Mouse (Mus musculus): ENCODE data around the gene Odf3l2. TPM values are rescaled to one million over a fixed set of nuclear protein-coding genes. Genes with fewer than 3 reads are reported as not detected.

Gene Odf3l2
- polyA plus RNA-seq, 1 experiment from 2014 or later: not detected

DNA sequence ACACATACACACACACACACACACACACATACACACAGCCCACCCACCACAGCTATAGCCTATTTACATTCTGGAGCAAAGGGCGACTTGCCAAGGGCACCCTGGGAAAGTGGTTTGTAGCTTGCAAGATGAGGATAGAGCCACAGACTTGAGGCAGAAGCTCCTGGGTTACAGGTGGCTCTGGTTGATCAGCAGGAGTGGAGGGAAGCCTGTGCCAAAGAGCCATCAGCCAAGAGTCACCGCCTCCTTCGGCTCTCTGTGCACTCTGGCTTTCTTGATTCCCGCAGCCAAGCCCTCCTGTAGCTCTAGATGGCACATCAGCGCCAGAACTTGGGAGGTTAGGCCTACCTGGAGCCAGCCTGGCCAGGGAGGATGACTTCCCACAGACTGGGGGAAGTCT lies 34.2 kb downstream of the Odf3l2 start:
- WGBS: 35% methylated on average over 5 of the region's 5 CpGs
- peaks cover 24% of the 10 kb centered on the region for H3K27me3 ChIP-seq (ENCODE audit: control insufficient read depth, insufficient read depth, low read length)

GRCm38 (mm10) chr10:79609276-79609675 lies 36.3 kb downstream of the Odf3l2 start:
- 82% methylated on average over 3 of the region's 3 CpGs for WGBS
- Histone ChIP-seq H3K9me3 (ENCODE audit: control insufficient read depth, low read length) (no peaks in the 10 kb centered on the region), H3K9ac (ENCODE audit: low read length) (no peak overlapping the region), H3K4me1 (replicated peaks; ENCODE audit: control insufficient read depth, insufficient read depth, low read length) (peaks cover 17% of the 10 kb centered on the region), H3K27ac (ENCODE audit: low read depth, low read length) (no peak overlapping the region), H3K27me3 (ENCODE audit: control insufficient read depth, insufficient read depth, low read length) (peaks cover 24% of the 10 kb centered on the region), H3K4me3 (ENCODE audit: low read depth, low read length) (no peak overlapping the region), H3K36me3 (ENCODE audit: control insufficient read depth, insufficient read depth, low read length) (no peaks in the 10 kb centered on the region), H3K4me2 (ENCODE audit: low read depth, low read length, severe bottlenecking) (no peak overlapping the region)
- DNase-seq (ENCODE audit: low spot score) (no peak), ATAC-seq (replicated peaks; ENCODE audit: low FRiP score) (no peak)

More for the DNA sequence above, 34.2 kb downstream of the Odf3l2 start:
- Histone ChIP-seq H3K4me2 (ENCODE audit: low read depth, low read length, severe bottlenecking) (no peak overlapping the region), H3K4me1 (replicated peaks; ENCODE audit: control insufficient read depth, insufficient read depth, low read length) (peaks cover 17% of the 10 kb centered on the region), H3K9ac (ENCODE audit: low read length) (no peak overlapping the region), H3K27ac (ENCODE audit: low read depth, low read length) (no peak overlapping the region), H3K4me3 (ENCODE audit: low read depth, low read length) (no peak overlapping the region), H3K36me3 (ENCODE audit: control insufficient read depth, insufficient read depth, low read length) (no peaks in the 10 kb centered on the region), H3K9me3 (ENCODE audit: control insufficient read depth, low read length) (no peaks in the 10 kb centered on the region)
- DNase-seq (ENCODE audit: low spot score) (no peak), ATAC-seq (replicated peaks; ENCODE audit: low FRiP score) (no peak)

DNA sequence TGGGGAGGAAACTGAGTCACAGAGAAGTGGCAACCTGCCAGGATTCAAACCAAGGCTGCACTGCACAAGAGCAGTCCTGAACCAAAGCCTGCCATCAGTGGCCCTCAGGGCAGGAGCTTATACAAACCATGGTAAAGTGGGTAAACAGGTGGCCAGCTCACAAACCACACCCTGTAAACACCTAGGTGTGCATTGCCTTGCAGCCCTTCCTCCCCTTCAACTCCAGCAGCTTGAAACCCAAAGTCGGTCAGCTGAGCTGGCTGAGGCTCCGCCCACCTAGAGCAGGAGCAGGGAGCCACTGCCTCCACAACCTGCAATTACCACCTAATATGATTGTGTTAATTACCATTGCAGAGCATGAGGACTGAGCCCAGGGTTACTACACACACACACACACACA lies 37.6 kb downstream of the Odf3l2 start:
- Histone ChIP-seq H3K9ac (ENCODE audit: low read length) (no peak overlapping the region), H3K4me3 (ENCODE audit: low read depth, low read length) (no peak overlapping the region), H3K4me2 (ENCODE audit: low read depth, low read length, severe bottlenecking) (no peak overlapping the region), H3K27me3 (ENCODE audit: control insufficient read depth, insufficient read depth, low read length) (peaks cover 16% of the 10 kb centered on the region), H3K4me1 (replicated peaks; ENCODE audit: control insufficient read depth, insufficient read depth, low read length) (peaks cover 10% of the 10 kb centered on the region), H3K9me3 (ENCODE audit: control insufficient read depth, low read length) (no peaks in the 10 kb centered on the region), H3K27ac (ENCODE audit: low read depth, low read length) (no peak overlapping the region), H3K36me3 (ENCODE audit: control insufficient read depth, insufficient read depth, low read length) (no peaks in the 10 kb centered on the region)
- WGBS: 42% methylated on average over 2 of the region's 2 CpGs
- ATAC-seq (replicated peaks; ENCODE audit: low FRiP score) (no peak), DNase-seq (ENCODE audit: low spot score) (no peak)

- H3K27me3 ChIP-seq (ENCODE audit: control insufficient read depth, insufficient read depth, low read length): peaks cover 4% of the 10 kb centered on the region
- DNase-seq (ENCODE audit: low spot score) (no peak), ATAC-seq (replicated peaks; ENCODE audit: low FRiP score) (no peak)
- WGBS: 68% methylated on average over 4 of the region's 4 CpGs
- no peaks in the 10 kb centered on the region for H3K9me3 ChIP-seq (ENCODE audit: control insufficient read depth, low read length)
- no peaks in the 10 kb centered on the region for H3K4me1 ChIP-seq (replicated peaks; ENCODE audit: control insufficient read depth, insufficient read depth, low read length)
- H3K4me3 ChIP-seq (ENCODE audit: low read depth, low read length): no peak overlapping the region
- no peak overlapping the region for H3K9ac ChIP-seq (ENCODE audit: low read length)
- no peak overlapping the region for H3K27ac ChIP-seq (ENCODE audit: low read depth, low read length)
- no peaks in the 10 kb centered on the region for H3K36me3 ChIP-seq (ENCODE audit: control insufficient read depth, insufficient read depth, low read length)
- H3K4me2 ChIP-seq (ENCODE audit: low read depth, low read length, severe bottlenecking): no peak overlapping the region
Observed at GRCm38 (mm10) chr10:79606537-79606936, 39.0 kb downstream of the Odf3l2 start.

- 76% methylated on average over 4 of the region's 4 CpGs for WGBS
- no peak for DNase-seq (ENCODE audit: low spot score)
Observed at GRCm38 (mm10) chr10:79597936-79598230, 47.7 kb downstream of the Odf3l2 start.

DNA sequence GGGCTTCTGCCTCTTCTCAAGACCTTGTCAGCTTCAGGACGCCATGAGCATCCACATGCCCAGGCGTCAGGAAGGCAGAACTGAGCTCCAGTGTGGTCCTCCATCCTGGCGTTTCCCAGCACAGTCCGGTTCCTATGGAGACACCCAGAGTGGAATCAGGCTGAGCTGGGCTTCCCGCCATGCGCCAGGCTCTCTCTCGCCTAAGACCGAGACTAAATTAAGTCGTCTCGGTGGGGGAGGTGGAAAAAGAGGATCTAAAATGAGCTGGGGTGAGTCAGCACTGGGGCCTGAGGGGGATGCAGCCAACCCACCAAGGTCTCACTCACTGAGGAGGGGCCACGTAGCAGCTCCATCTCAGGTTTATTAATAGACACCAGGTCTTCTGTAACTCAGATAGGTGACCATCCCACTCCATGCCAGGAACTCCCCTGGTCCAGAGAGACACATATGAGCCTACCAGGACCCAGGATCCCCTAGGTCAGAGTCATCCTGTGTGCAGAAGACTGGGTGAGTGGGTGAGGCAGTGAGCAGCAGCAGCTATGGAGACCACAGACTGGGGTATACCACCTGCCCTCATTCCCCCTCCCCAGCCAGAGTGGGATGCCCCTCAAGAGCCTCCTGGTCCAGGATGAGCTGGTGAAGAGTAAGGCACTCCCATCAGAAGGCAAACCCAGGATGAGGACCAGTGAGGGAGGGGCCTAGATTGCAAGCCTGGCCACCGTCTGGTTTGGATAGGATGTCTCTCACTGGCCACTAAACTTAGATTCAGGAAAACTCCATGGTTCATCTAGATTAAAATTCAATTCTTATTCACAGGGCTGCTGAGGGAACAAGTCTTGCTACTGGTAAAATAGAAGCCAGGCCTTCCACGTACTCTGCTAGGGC lies 48.2 kb downstream of the Odf3l2 start:
- Histone ChIP-seq H3K9me3 (ENCODE audit: control insufficient read depth, low read length) (no peaks in the 10 kb centered on the region), H3K4me3 (ENCODE audit: low read depth, low read length) (no peak overlapping the region), H3K4me1 (replicated peaks; ENCODE audit: control insufficient read depth, insufficient read depth, low read length) (no peaks in the 10 kb centered on the region), H3K27me3 (ENCODE audit: control insufficient read depth, insufficient read depth, low read length) (no peaks in the 10 kb centered on the region; the same call in 1 of the 2 replicates), H3K9ac (ENCODE audit: low read length) (no peak overlapping the region), H3K27ac (ENCODE audit: low read depth, low read length) (no peak overlapping the region), H3K36me3 (ENCODE audit: control insufficient read depth, insufficient read depth, low read length) (no peaks in the 10 kb centered on the region), H3K4me2 (ENCODE audit: low read depth, low read length, severe bottlenecking) (no peak overlapping the region)
- 37% methylated on average over 13 of the region's 13 CpGs for WGBS
- DNase-seq (ENCODE audit: low spot score): no peak
- ATAC-seq (replicated peaks; ENCODE audit: low FRiP score): no peak

More at GRCm38 (mm10) chr10:79597936-79598230, 47.7 kb downstream of the Odf3l2 start:
- no peaks in the 10 kb centered on the region for H3K36me3 ChIP-seq (ENCODE audit: control insufficient read depth, insufficient read depth, low read length)
- no peak for ATAC-seq (replicated peaks; ENCODE audit: low FRiP score)
- H3K27me3 ChIP-seq (ENCODE audit: control insufficient read depth, insufficient read depth, low read length): no peaks in the 10 kb centered on the region; the same call in 1 of the 2 replicates
- H3K27ac ChIP-seq (ENCODE audit: low read depth, low read length): no peak overlapping the region
- no peaks in the 10 kb centered on the region for H3K4me1 ChIP-seq (replicated peaks; ENCODE audit: control insufficient read depth, insufficient read depth, low read length)
- no peak overlapping the region for H3K9ac ChIP-seq (ENCODE audit: low read length)
- no peaks in the 10 kb centered on the region for H3K9me3 ChIP-seq (ENCODE audit: control insufficient read depth, low read length)
- no peak overlapping the region for H3K4me3 ChIP-seq (ENCODE audit: low read depth, low read length)
- H3K4me2 ChIP-seq (ENCODE audit: low read depth, low read length, severe bottlenecking): no peak overlapping the region

DNA sequence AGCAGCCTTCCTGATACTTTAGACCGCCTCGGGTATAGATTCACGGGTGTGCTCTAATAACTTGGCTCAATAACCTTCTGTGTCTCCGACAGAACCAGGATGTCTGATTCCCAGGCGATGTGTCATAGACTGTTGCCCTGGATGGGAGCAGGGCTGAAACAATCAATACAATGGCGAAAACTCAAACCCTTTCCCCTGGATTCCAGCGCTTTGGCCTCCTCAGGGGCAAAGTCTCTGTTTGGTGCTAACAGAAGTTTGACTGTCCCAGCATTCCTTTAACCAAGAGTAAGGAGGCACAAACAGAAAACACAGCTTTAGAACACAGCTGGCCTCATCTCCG lies 50.0 kb downstream of the Odf3l2 start:
- ATAC-seq (replicated peaks; ENCODE audit: low FRiP score) (no peak), DNase-seq (ENCODE audit: low spot score) (no peak)
- no peaks in the 10 kb centered on the region for H3K36me3 ChIP-seq (ENCODE audit: control insufficient read depth, insufficient read depth, low read length)
- no peak overlapping the region for H3K9ac ChIP-seq (ENCODE audit: low read length)
- no peak overlapping the region for H3K27ac ChIP-seq (ENCODE audit: low read depth, low read length)
- WGBS: 58% methylated on average over 8 of the region's 8 CpGs
- no peaks in the 10 kb centered on the region; the same call in 1 of the 2 replicates for H3K27me3 ChIP-seq (ENCODE audit: control insufficient read depth, insufficient read depth, low read length)
- H3K4me3 ChIP-seq (ENCODE audit: low read depth, low read length): no peak overlapping the region
- H3K4me1 ChIP-seq (replicated peaks; ENCODE audit: control insufficient read depth, insufficient read depth, low read length): no peaks in the 10 kb centered on the region
- H3K4me2 ChIP-seq (ENCODE audit: low read depth, low read length, severe bottlenecking): no peak overlapping the region
- H3K9me3 ChIP-seq (ENCODE audit: control insufficient read depth, low read length): no peaks in the 10 kb centered on the region

GRCm38 (mm10) chr10:79594872-79595589 lies 50.5 kb downstream of the Odf3l2 start:
- no peaks in the 10 kb centered on the region for H3K4me1 ChIP-seq (replicated peaks; ENCODE audit: control insufficient read depth, insufficient read depth, low read length)
- H3K36me3 ChIP-seq (ENCODE audit: control insufficient read depth, insufficient read depth, low read length): no peaks in the 10 kb centered on the region
- WGBS: 20% methylated on average over 17 of the region's 17 CpGs
- no peaks in the 10 kb centered on the region for H3K9me3 ChIP-seq (ENCODE audit: control insufficient read depth, low read length)
- ATAC-seq (replicated peaks; ENCODE audit: low FRiP score): peak; percentile 76; the same call in 1 of the 2 replicates
- no peak overlapping the region for H3K27ac ChIP-seq (ENCODE audit: low read depth, low read length)
- peak; percentile 83 for DNase-seq (ENCODE audit: low spot score)
- no peaks in the 10 kb centered on the region; the same call in 1 of the 2 replicates for H3K27me3 ChIP-seq (ENCODE audit: control insufficient read depth, insufficient read depth, low read length)
- no peak overlapping the region for H3K4me3 ChIP-seq (ENCODE audit: low read depth, low read length)
- H3K4me2 ChIP-seq (ENCODE audit: low read depth, low read length, severe bottlenecking): no peak overlapping the region
- no peak overlapping the region for H3K9ac ChIP-seq (ENCODE audit: low read length)

Data from forebrain, embryonic 11.5 days (tissue).